Mouse (Mus musculus): ENCODE data around the gene Gsdma. TPM values are rescaled to one million over a fixed set of nuclear protein-coding genes. Genes with fewer than 3 reads are reported as not detected.
A peak's percentile ranks its signal among the peaks of the same experiment; 100 is the strongest.

The Gsdma gene
- total RNA-seq, 2 experiments from 2014 or later = not detected

DNA sequence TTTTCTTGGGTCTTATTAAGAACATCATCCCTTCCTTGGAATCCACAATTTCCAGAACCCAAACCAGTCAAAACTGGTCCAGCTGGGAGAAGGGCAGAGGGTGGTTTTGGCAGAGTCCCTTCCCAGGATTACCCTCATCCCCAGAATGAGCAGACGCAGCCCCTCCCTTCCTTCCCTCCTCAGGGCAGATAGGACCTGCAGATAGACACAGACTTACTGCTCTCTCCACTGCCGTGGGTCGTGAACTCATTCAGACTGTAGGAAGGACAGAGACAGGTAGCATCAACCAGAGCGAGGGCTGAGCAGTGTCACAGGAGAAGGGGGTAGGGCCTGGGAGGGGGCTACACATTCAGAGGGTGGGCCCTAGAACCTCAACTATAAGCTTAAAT, 46.9 kb downstream of the Gsdma start:
- DNase-seq = no peak

DNA sequence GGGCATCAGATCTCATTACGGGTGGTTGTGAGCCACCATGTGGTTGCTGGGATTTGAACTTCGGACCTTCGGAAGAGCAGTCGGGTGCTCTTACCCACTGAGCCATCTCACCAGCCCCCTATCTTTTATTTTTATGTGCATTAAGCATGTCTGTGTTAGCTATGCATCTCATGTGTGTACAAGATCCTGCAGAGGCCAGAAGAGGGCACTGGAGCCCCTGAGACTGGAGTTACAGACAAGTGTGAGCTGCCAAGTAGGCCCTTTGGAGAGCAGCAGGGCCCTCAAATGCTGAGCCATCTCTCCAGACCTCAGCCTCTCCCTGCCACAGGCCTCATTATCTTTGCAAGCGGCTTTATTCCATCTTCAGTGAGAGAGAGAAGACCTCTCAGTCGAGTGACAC, 47.9 kb downstream of the Gsdma start:
- DNase-seq = peak; percentile 46

DNA sequence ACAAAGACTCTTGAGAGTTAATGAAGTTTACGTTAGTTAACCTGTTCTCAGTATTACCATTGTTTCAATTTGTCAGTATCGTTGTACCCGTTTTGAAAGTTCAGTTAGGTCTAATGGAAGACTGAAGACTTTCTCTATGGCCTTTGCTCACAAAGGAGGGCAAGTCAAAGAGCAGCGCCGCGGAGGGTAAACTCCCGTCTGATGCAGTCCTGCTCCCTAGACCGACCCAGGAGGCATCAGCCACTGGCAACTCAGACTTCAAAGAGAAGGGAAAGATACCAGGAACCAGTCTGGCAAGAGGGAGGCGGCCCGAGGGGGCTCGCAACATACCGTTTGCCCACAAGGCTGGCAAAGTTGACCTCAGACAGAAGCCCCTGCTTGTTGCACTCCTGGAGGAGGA, 49.6 kb downstream of the Gsdma start:
- no peak for DNase-seq

DNA sequence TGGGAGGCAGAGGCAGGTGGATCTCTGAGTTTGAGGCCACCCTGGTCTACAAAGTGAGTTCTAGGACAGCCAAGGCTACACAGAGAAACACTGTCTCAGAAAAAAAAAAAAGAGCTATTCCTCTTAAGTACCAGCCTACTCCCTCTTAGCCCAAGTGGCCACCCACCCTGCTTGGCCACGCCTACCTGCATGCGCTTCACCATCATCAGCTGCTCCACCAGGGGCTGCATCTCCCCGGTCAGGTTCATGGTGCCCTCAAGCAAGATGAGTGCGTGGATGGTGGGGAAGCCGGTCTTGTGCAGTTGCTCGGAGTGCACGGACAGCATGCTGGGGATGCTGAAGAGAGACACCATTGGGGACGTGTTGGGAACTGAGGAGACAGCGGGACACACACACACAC, 51.8 kb downstream of the Gsdma start:
- DNase-seq = no peak

DNA sequence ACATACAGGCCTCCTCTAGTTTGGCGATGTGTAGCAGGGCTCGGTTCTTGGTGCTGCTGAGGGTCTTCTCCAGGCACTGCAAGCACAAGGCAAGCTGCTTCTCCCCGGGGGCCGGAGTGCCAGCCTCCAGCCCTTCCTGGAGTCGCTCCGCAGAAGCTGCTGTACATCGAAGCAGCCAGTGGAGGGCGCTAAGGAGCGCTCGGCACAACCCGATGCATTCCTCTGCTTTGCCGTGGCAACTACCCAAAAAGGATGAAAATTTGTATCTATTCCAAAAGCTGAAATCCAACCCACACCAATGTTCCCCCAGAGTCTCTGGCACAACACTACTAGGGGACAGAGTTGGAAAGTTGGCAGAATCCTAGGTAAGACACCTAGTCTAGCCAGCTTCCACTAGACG, 53.8 kb downstream of the Gsdma start:
- DNase-seq = peak; percentile 88

DNA sequence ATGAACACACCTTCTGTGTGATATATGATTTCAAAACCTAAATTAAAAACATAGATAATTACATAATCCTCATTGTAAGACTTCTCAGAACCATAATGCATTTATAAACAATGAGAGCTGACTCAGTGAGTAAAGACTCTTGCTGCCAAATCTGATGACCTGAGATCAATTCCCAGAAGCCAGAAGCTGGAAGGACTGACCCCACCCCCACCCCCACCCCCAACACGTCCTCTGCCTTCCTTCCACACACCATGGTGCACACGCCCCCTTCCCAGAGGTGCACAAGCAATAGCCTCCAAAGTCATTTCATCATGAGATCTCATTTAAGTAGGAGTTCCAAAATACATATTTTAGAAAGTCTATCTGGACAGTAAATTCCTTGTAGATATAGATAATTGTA, 56.6 kb downstream of the Gsdma start:
- no peak for DNase-seq

DNA sequence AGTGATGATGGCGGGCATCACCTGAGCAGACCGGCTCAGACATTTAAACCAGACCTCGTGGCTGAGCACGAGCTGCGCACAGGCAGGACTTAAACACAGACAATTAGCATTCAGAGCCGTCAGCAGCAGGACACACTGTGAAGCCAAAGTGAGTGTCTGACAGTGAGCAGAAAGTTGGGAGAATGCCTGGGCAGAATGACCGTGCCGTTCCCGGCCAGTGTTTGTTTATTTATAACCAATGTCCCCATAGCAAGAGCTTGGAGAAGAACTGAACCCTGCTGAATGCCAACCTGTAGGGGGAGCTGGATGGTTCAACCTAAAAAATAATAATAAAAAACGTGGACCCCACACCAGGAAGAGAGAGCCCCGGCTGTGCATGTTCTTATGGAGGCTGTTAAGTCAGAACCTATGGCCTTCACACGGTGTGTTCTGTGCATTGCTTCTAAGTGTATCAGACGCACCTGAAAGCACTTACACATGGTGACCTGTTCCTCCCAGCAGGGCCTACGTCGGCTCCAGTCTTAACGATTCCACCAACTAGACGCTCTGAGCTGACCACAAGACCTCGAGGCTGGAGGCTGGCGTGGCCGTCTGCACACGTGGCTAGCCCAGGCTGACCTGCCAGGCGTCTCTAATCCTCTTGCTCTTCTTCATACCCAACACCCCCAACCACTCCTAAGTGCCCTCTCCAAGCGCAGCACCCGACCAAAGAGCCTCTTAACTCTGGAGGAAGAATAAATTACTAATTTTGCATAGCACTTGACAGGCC, 57.5 kb downstream of the Gsdma start:
- peak; percentile 88 for DNase-seq

DNA sequence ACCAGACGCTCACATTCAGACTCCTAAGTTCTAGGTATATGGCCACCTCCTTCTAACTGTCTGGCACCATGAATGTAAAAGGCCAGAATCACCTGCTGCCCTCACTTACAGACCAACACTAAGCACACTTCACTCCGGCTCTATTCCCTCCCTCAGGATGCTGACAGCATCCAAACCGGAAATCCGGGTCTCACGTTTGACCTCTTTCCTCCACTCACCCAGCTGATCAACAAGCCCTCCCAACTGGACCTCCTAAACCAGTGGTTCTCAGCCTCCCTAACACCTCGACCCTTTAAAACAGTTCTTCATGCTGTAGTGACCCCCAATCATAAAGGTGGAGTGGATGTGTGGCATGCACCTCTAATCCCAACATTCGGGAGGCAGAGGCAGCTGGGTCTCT, 58.9 kb downstream of the Gsdma start:
- no peak for DNase-seq

DNA sequence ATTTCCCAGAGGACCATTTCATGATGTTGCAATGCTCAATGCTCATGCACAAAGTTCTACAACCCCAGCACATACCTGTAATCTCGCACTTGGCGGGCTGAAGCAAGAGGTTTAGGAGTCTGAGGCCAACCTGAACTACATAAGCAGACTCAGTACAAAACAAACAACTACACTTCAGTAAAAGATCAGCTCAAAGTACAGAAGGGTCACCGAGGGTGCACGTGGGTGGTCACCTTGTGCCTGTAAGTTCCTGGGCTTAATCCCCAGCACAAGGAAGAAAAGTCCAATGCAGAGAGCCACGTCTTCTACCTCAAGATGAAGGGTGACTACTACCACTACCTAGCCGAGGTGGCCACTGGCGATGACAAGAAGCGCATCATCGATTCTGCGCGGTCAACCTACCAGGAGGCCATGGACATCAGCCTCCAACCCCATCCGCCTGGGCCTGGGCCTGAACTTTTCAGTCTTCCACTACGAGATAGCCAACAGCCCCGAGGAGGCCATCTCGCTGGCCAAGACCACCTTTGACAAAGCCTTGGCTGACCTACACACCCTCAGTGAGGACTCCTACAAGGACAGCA, 61.9 kb downstream of the Gsdma start:
- DNase-seq = no peak

Other genes starting within 250 kb of the Gsdma start
- 10 to 100 TPM; 46.9 to 49.0 TPM for gene Mien1, start 225.4 kb upstream of the Gsdma start, total RNA-seq (2021)
- gene Grb7, start 218.0 kb upstream of the Gsdma start, total RNA-seq (2021) = not detected
- gene Ikzf3, start 118.3 kb upstream of the Gsdma start, total RNA-seq (2021) = under 1 TPM; 0.67 to 0.72 TPM
- under 1 TPM in 1 of 2 experiments, not detected in 1; 0.17 TPM for gene Zpbp2, start 113.3 kb upstream of the Gsdma start, total RNA-seq (2021)
- 10 to 100 TPM; 36.5 to 41.5 TPM for gene Ormdl3, start 77.0 kb upstream of the Gsdma start, total RNA-seq (2021)
- gene Lrrc3c, start 66.1 kb upstream of the Gsdma start, total RNA-seq (2021) = not detected
- gene Gm12355, start 38.7 kb upstream of the Gsdma start, total RNA-seq (2021) = 10 to 100 TPM; 29.2 to 29.5 TPM
- gene Gsdma3, start 38.0 kb upstream of the Gsdma start, total RNA-seq (2021) = 1 to 10 TPM; 3.2 to 5.2 TPM
- gene Gsdma2, start 17.6 kb upstream of the Gsdma start, total RNA-seq (2021) = not detected
- gene Psmd3, start 18.2 kb downstream of the Gsdma start, total RNA-seq (2021) = 100 to 1,000 TPM; 138 to 140 TPM
- not detected for gene Csf3, start 36.9 kb downstream of the Gsdma start, total RNA-seq (2021)
- 10 to 100 TPM; 51.7 to 52.3 TPM for gene Med24, start 65.1 kb downstream of the Gsdma start, total RNA-seq (2021)
- 100 to 1,000 TPM; 171 to 183 TPM for gene Thra, start 76.3 kb downstream of the Gsdma start, total RNA-seq (2021)
- 10 to 100 TPM; 26.3 to 27.6 TPM for gene Nr1d1, start 111.0 kb downstream of the Gsdma start, total RNA-seq (2021)
- 10 to 100 TPM; 67.8 to 71.5 TPM for gene Msl1, start 131.2 kb downstream of the Gsdma start, total RNA-seq (2021)
- gene Casc3, start 140.6 kb downstream of the Gsdma start, total RNA-seq (2021) = 10 to 100 TPM; 26.9 to 28.4 TPM
- gene Rapgefl1, start 172.4 kb downstream of the Gsdma start, total RNA-seq (2021) = 1 to 10 TPM; 1.3 TPM
- 10 to 100 TPM; 12.6 to 14.1 TPM for gene Wipf2, start 199.3 kb downstream of the Gsdma start, total RNA-seq (2021)
- 10 to 100 TPM in 1 of 2 experiments, 1 to 10 TPM in 1; 9.8 to 10.2 TPM for gene Cdc6, start 243.4 kb downstream of the Gsdma start, total RNA-seq (2021)